Mouse (Mus musculus) heart, embryonic 13.5 days (tissue): ENCODE measurements around the gene Sppl2a. TPM values are rescaled to one million over a fixed set of nuclear protein-coding genes. Genes with fewer than 3 reads are reported as not detected.

ENCODE experiments used
- ATAC-seq: fragments of 200-750 bp; cut with Nextera tagmentation; 2 replicates; pipeline ENCODE4 v1.8.0; 2017; ENCODE audit warnings: moderate TSS enrichment; ENCODE audit not compliant: insufficient number of reproducible peaks, low FRiP score, low TSS enrichment; ENCODE audit errors: extremely low read depth
- H3K27ac ChIP-seq: fragments of 300-500 bp; sonication (generic); replicated peaks from 2 replicates; pipeline ENCODE4 v1.5.1; 2015; ENCODE audit warnings: moderate library complexity, mild to moderate bottlenecking, inconsistent platforms
- H3K27me3 ChIP-seq: fragments of 300-500 bp; sonication (generic); replicated peaks from 2 replicates; pipeline ENCODE4 v1.6.1; 2015; ENCODE audit warnings: mild to moderate bottlenecking, inconsistent platforms
- H3K36me3 ChIP-seq: fragments of 300-500 bp; sonication (generic); 2 replicates; pipeline ENCODE4 v1.6.1; 2015; ENCODE audit warnings: mild to moderate bottlenecking, inconsistent platforms
- H3K4me1 ChIP-seq: fragments of 300-500 bp; sonication (generic); 2 replicates; pipeline ENCODE4 v1.6.1; 2015; ENCODE audit warnings: inconsistent platforms
- H3K4me2 ChIP-seq: fragments of 300-500 bp; sonication (generic); 2 replicates; pipeline ENCODE4 v1.6.1; 2015; ENCODE audit warnings: inconsistent platforms, mild to moderate bottlenecking, moderate library complexity
- H3K4me3 ChIP-seq: fragments of 300-500 bp; sonication (generic); 2 replicates; pipeline ENCODE4 v1.5.1; 2015; ENCODE audit warnings: moderate library complexity, mild to moderate bottlenecking, inconsistent platforms
- H3K9ac ChIP-seq: fragments of 300-500 bp; sonication (generic); 2 replicates; pipeline ENCODE4 v1.6.1; 2015; ENCODE audit warnings: inconsistent platforms, mild to moderate bottlenecking, moderate library complexity
- H3K9me3 ChIP-seq: fragments of 300-500 bp; sonication (generic); 2 replicates; pipeline ENCODE4 v1.6.1; 2016; ENCODE audit warnings: inconsistent platforms
- WGBS: fragments of 180-500 bp; shearing (Covaris S2); methylation state at CpG from one replicate; pipeline ENCODE4 v1.1.7; 2015; ENCODE audit warnings: mixed read lengths; 5-methylcytosine and 5-hydroxymethylcytosine counted together
- microRNA-seq: library from miRNA; unstranded; fragments of <30 nt; microRNA quantifications from one replicate; pipeline ENCODE4, GENCODE M21; 2016
- polyA plus RNA-seq: library from polyadenylated mRNA; unstranded; fragments of >200 nt; fragmentation: Nextera tagmentation; extraction: Ambion mirVana; gene quantifications from 2 replicates; pipeline ENCODE4 v1.2.1, GENCODE M21; 2015

Sppl2a gene
- polyA plus RNA-seq, 1 experiment from 2014 or later = 27.4 TPM

GRCm38 (mm10) chr2:126865501-126866199 lies 67.4 kb downstream of the Sppl2a start:
- no peak for ATAC-seq

GRCm38 (mm10) chr2:126865026-126865425 lies 68.0 kb downstream of the Sppl2a start:
- no peaks in the 10 kb centered on the region for H3K27me3 ChIP-seq
- no peak overlapping the region for H3K4me3 ChIP-seq
- no peak overlapping the region for H3K27ac ChIP-seq
- WGBS = 93% methylated on average over 3 of the region's 3 CpGs
- no peaks in the 10 kb centered on the region for H3K9me3 ChIP-seq
- peaks cover 3% of the 10 kb centered on the region; the same call in 1 of the 2 replicates for H3K36me3 ChIP-seq
- no peak for ATAC-seq
- H3K9ac ChIP-seq = no peak overlapping the region
- H3K4me2 ChIP-seq = no peak overlapping the region
- peaks cover 31% of the 10 kb centered on the region for H3K4me1 ChIP-seq

More at GRCm38 (mm10) chr2:126865501-126866199, 67.4 kb downstream of the Sppl2a start:
- Histone ChIP-seq H3K27ac (no peak overlapping the region), H3K36me3 (peaks cover 3% of the 10 kb centered on the region; the same call in 1 of the 2 replicates), H3K9ac (no peak overlapping the region), H3K4me3 (no peak overlapping the region), H3K9me3 (no peaks in the 10 kb centered on the region), H3K4me2 (no peak overlapping the region), H3K4me1 (peaks cover 34% of the 10 kb centered on the region), H3K27me3 (no peaks in the 10 kb centered on the region)
- 89% methylated on average over 10 of the region's 10 CpGs for WGBS

- H3K9me3 ChIP-seq = no peaks in the 10 kb centered on the region
- no peak overlapping the region for H3K27ac ChIP-seq
- no peak overlapping the region for H3K9ac ChIP-seq
- H3K36me3 ChIP-seq = peaks cover 78% of the 10 kb centered on the region
- no peak overlapping the region for H3K4me3 ChIP-seq
- no peaks in the 10 kb centered on the region for H3K4me1 ChIP-seq
- ATAC-seq = no peak
- 84% methylated on average over 4 of the region's 4 CpGs for WGBS
- no peak overlapping the region for H3K4me2 ChIP-seq
- no peaks in the 10 kb centered on the region for H3K27me3 ChIP-seq
These were observed 88.3 kb downstream of the Sppl2a start for GRCm38 (mm10) chr2:126844751-126845150.

Small RNA genes lying within 50 kb of the gene (microRNA-seq; reads per million reads assigned to microRNA genes)
- not detected for gene Mir3473g

Other genes with a start within 250 kb of the Sppl2a start
- 26.7 and 28.4 TPM in 2 replicates for gene Usp8, start 225.9 kb downstream of the Sppl2a start, polyA plus RNA-seq
- 1.5 and 2.2 TPM in 2 replicates for gene Usp50, start 149.8 kb downstream of the Sppl2a start, polyA plus RNA-seq
- 36.6 and 40.3 TPM in 2 replicates for gene Trpm7, start 57.0 kb downstream of the Sppl2a start, polyA plus RNA-seq
- gene Ap4e1, start 75.5 kb upstream of the Sppl2a start, polyA plus RNA-seq = 7.6 and 8.2 TPM in 2 replicates
- gene Blvra, start 137.4 kb upstream of the Sppl2a start, polyA plus RNA-seq = 38.1 and 39.7 TPM in 2 replicates
- 51.2 and 53.3 TPM in 2 replicates for gene Ncaph, start 200.7 kb upstream of the Sppl2a start, polyA plus RNA-seq
- 11.6 and 12.4 TPM in 2 replicates for gene Itpripl1, start 210.2 kb upstream of the Sppl2a start, polyA plus RNA-seq